Mouse (Mus musculus) heart, embryonic 12.5 days (tissue): ENCODE measurements around the gene Gnai1. TPM values are rescaled to one million over a fixed set of nuclear protein-coding genes. Genes with fewer than 3 reads are reported as not detected.
"Not testable (repeated sequence)": the region's sequence is repeated elsewhere in the genome, so short reads cannot be mapped to it uniquely, and the experiment has no call there.

Experiments
- ATAC-seq: fragments of 200-750 bp; cut with Nextera tagmentation; 2 replicates; pipeline ENCODE4 v1.8.0; 2017; ENCODE audit warnings: moderate TSS enrichment, moderate library complexity; ENCODE audit not compliant: insufficient number of reproducible peaks, low FRiP score
- H3K27ac ChIP-seq: fragments of 300-500 bp; sonication (generic); 2 replicates; pipeline ENCODE4 v1.5.1; 2016; ENCODE audit warnings: mild to moderate bottlenecking, moderate library complexity; ENCODE audit not compliant: poor library complexity, severe bottlenecking
- H3K27me3 ChIP-seq: fragments of 300-500 bp; sonication (generic); replicated peaks from 2 replicates; pipeline ENCODE4 v1.6.1; 2016; ENCODE audit warnings: mild to moderate bottlenecking, moderate library complexity
- H3K36me3 ChIP-seq: fragments of 300-500 bp; sonication (generic); 2 replicates; pipeline ENCODE4 v1.6.1; 2016; ENCODE audit warnings: mild to moderate bottlenecking, moderate library complexity
- H3K4me1 ChIP-seq: fragments of 300-500 bp; sonication (generic); replicated peaks from 2 replicates; pipeline ENCODE4 v1.6.1; 2016; ENCODE audit warnings: mild to moderate bottlenecking
- H3K4me2 ChIP-seq: fragments of 300-500 bp; sonication (generic); 2 replicates; pipeline ENCODE4 v1.6.1; 2016; ENCODE audit warnings: mild to moderate bottlenecking, moderate library complexity
- H3K4me3 ChIP-seq: fragments of 300-500 bp; sonication (generic); 2 replicates; pipeline ENCODE4 v1.5.1; 2016; ENCODE audit warnings: mild to moderate bottlenecking
- H3K9ac ChIP-seq: fragments of 300-500 bp; sonication (generic); 2 replicates; pipeline ENCODE4 v1.6.1; 2016; ENCODE audit warnings: mild to moderate bottlenecking, moderate library complexity
- H3K9me3 ChIP-seq: fragments of 300-500 bp; sonication (generic); replicated peaks from 2 replicates; pipeline ENCODE4 v1.6.1; 2016; ENCODE audit warnings: mild to moderate bottlenecking, moderate library complexity
- WGBS: fragments of 180-500 bp; shearing (Covaris S2); methylation state at CpG from one replicate; pipeline ENCODE4 v1.1.7; 2016; 5-methylcytosine and 5-hydroxymethylcytosine counted together
- polyA plus RNA-seq: library from polyadenylated mRNA; unstranded; fragments of >200 nt; fragmentation: Nextera tagmentation; extraction: Ambion mirVana; gene quantifications from 2 replicates; pipeline ENCODE4 v1.2.1, GENCODE M21; 2016

Gnai1 gene
- polyA plus RNA-seq, 1 experiment from 2014 or later = 32.4 TPM

GRCm38 (mm10) chr5:18341876-18342275 lies 18.3 kb downstream of the Gnai1 start:
- H3K4me3 ChIP-seq, H3K9ac ChIP-seq, H3K36me3 ChIP-seq, H3K9me3 ChIP-seq, H3K27me3 ChIP-seq, ATAC-seq, H3K4me2 ChIP-seq, H3K27ac ChIP-seq: not testable (repeated sequence)
- 76% methylated on average over 1 of the region's 1 CpGs for WGBS
- peaks cover 13% of the 10 kb centered on the region for H3K4me1 ChIP-seq

GRCm38 (mm10) chr5:18332256-18332655 lies 27.9 kb downstream of the Gnai1 start:
- 87% methylated on average over 5 of the region's 5 CpGs for WGBS
- Histone ChIP-seq H3K36me3 (no peaks in the 10 kb centered on the region), H3K4me2 (no peak overlapping the region), H3K9me3 (no peaks in the 10 kb centered on the region), H3K27ac (no peak overlapping the region), H3K4me3 (no peak overlapping the region), H3K4me1 (no peaks in the 10 kb centered on the region), H3K9ac (no peak overlapping the region), H3K27me3 (no peaks in the 10 kb centered on the region)
- no peak for ATAC-seq

GRCm38 (mm10) chr5:18330726-18331125 lies 29.4 kb downstream of the Gnai1 start:
- Histone ChIP-seq H3K9me3 (no peaks in the 10 kb centered on the region), H3K36me3 (no peaks in the 10 kb centered on the region), H3K4me1 (no peaks in the 10 kb centered on the region), H3K27ac (peak overlapping the region; percentile 42), H3K4me3 (no peak overlapping the region), H3K4me2 (no peak overlapping the region; the same call in 1 of the 2 replicates), H3K27me3 (no peaks in the 10 kb centered on the region), H3K9ac (no peak overlapping the region)
- peak; percentile 66; the same call in 1 of the 2 replicates for ATAC-seq
- 28% methylated on average over 8 of the region's 8 CpGs for WGBS

GRCm38 (mm10) chr5:18326159-18326558 lies 34.0 kb downstream of the Gnai1 start:
- Histone ChIP-seq H3K9me3 (no peaks in the 10 kb centered on the region), H3K27me3 (no peaks in the 10 kb centered on the region), H3K4me1 (no peaks in the 10 kb centered on the region), H3K9ac (no peak overlapping the region), H3K27ac (no peak overlapping the region), H3K4me2 (no peak overlapping the region), H3K36me3 (no peaks in the 10 kb centered on the region), H3K4me3 (no peak overlapping the region)
- 86% methylated on average over 6 of the region's 6 CpGs for WGBS
- no peak for ATAC-seq

- no peak for ATAC-seq
- no peak overlapping the region for H3K4me3 ChIP-seq
- no peak overlapping the region for H3K4me2 ChIP-seq
- H3K9me3 ChIP-seq = peaks cover 3% of the 10 kb centered on the region; the same call in 1 of the 2 replicates
- H3K9ac ChIP-seq = no peak overlapping the region
- no peaks in the 10 kb centered on the region for H3K27me3 ChIP-seq
- 83% methylated on average over 9 of the region's 9 CpGs for WGBS
- H3K4me1 ChIP-seq = no peaks in the 10 kb centered on the region
- H3K27ac ChIP-seq = no peak overlapping the region
- H3K36me3 ChIP-seq = no peaks in the 10 kb centered on the region
Measured at GRCm38 (mm10) chr5:18323534-18323933, 36.6 kb downstream of the Gnai1 start.

GRCm38 (mm10) chr5:18321661-18322060 lies 38.5 kb downstream of the Gnai1 start:
- Histone ChIP-seq H3K9ac (no peak overlapping the region), H3K4me2 (no peak overlapping the region), H3K27me3 (no peaks in the 10 kb centered on the region), H3K4me1 (no peaks in the 10 kb centered on the region), H3K9me3 (peaks cover 3% of the 10 kb centered on the region; the same call in 1 of the 2 replicates), H3K36me3 (no peaks in the 10 kb centered on the region), H3K4me3 (no peak overlapping the region), H3K27ac (no peak overlapping the region)
- ATAC-seq = no peak
- 78% methylated on average over 3 of the region's 3 CpGs for WGBS

- 83% methylated on average over 4 of the region's 4 CpGs for WGBS
- H3K9me3 ChIP-seq = peaks cover 3% of the 10 kb centered on the region; the same call in 1 of the 2 replicates
- H3K4me2 ChIP-seq = no peak overlapping the region
- no peak overlapping the region for H3K4me3 ChIP-seq
- H3K36me3 ChIP-seq = no peaks in the 10 kb centered on the region
- H3K4me1 ChIP-seq = no peaks in the 10 kb centered on the region
- H3K27ac ChIP-seq = no peak overlapping the region
- H3K9ac ChIP-seq = no peak overlapping the region
- no peaks in the 10 kb centered on the region for H3K27me3 ChIP-seq
- no peak for ATAC-seq
Measured at GRCm38 (mm10) chr5:18318846-18319245, 41.3 kb downstream of the Gnai1 start.

GRCm38 (mm10) chr5:18307229-18307804 lies 52.8 kb downstream of the Gnai1 start:
- 0 out of 2 replicates have a peak, but pooled peaks cover 5% of the 10 kb centered on the region for H3K36me3 ChIP-seq
- peak; percentile 63; the same call in 1 of the 2 replicates for ATAC-seq
- H3K4me1 ChIP-seq = peaks cover 8% of the 10 kb centered on the region
- H3K9ac ChIP-seq = no peak overlapping the region
- H3K4me2 ChIP-seq = no peak overlapping the region
- H3K9me3 ChIP-seq = no peaks in the 10 kb centered on the region
- peak overlapping the region; percentile 69 for H3K27ac ChIP-seq
- no peak overlapping the region for H3K4me3 ChIP-seq
- 8% methylated on average over 1 of the region's 1 CpGs for WGBS
- H3K27me3 ChIP-seq = no peaks in the 10 kb centered on the region

GRCm38 (mm10) chr5:18296584-18296983 lies 63.6 kb downstream of the Gnai1 start:
- Histone ChIP-seq H3K36me3 (0 out of 2 replicates have a peak, but pooled peaks cover 2% of the 10 kb centered on the region), H3K27me3 (no peaks in the 10 kb centered on the region), H3K9me3 (no peaks in the 10 kb centered on the region), H3K9ac (no peak overlapping the region), H3K4me2 (no peak overlapping the region), H3K4me1 (no peaks in the 10 kb centered on the region), H3K4me3 (no peak overlapping the region), H3K27ac (no peak overlapping the region)
- 84% methylated on average over 2 of the region's 2 CpGs for WGBS
- no peak for ATAC-seq

- H3K4me2 ChIP-seq = no peak overlapping the region
- no peak overlapping the region for H3K4me3 ChIP-seq
- no peak for ATAC-seq
- H3K9ac ChIP-seq = no peak overlapping the region
- H3K27ac ChIP-seq = no peak overlapping the region
- H3K4me1 ChIP-seq = no peaks in the 10 kb centered on the region
- 94% methylated on average over 5 of the region's 5 CpGs for WGBS
- H3K9me3 ChIP-seq = no peaks in the 10 kb centered on the region
- H3K36me3 ChIP-seq = peaks cover 16% of the 10 kb centered on the region
- H3K27me3 ChIP-seq = no peaks in the 10 kb centered on the region
Measured at GRCm38 (mm10) chr5:18292744-18293143, 67.4 kb downstream of the Gnai1 start.

- no peak overlapping the region for H3K4me2 ChIP-seq
- H3K27ac ChIP-seq = no peak overlapping the region
- H3K36me3 ChIP-seq = peaks cover 27% of the 10 kb centered on the region
- no peaks in the 10 kb centered on the region for H3K27me3 ChIP-seq
- no peak for ATAC-seq
- H3K9ac ChIP-seq = no peak overlapping the region
- WGBS = 79% methylated on average over 4 of the region's 4 CpGs
- H3K4me1 ChIP-seq = no peaks in the 10 kb centered on the region
- no peak overlapping the region for H3K4me3 ChIP-seq
- H3K9me3 ChIP-seq = 0 out of 2 replicates have a peak, but pooled peaks cover 7% of the 10 kb centered on the region
Measured at GRCm38 (mm10) chr5:18289530-18289929, 70.6 kb downstream of the Gnai1 start.

- Histone ChIP-seq H3K4me3 (no peak overlapping the region), H3K9me3 (0 out of 2 replicates have a peak, but pooled peaks cover 7% of the 10 kb centered on the region), H3K36me3 (peaks cover 25% of the 10 kb centered on the region), H3K27ac (no peak overlapping the region), H3K4me1 (no peaks in the 10 kb centered on the region), H3K4me2 (no peak overlapping the region), H3K9ac (no peak overlapping the region), H3K27me3 (no peaks in the 10 kb centered on the region)
- ATAC-seq = no peak
- WGBS = 92% methylated on average over 7 of the region's 7 CpGs
Measured at GRCm38 (mm10) chr5:18288694-18289093, 71.5 kb downstream of the Gnai1 start.
